Mouse (Mus musculus) stomach, embryonic 14.5 days (tissue): ENCODE measurements around the gene Usp37. TPM values are rescaled to one million over a fixed set of nuclear protein-coding genes. Genes with fewer than 3 reads are reported as not detected.

Source experiments
- ATAC-seq: fragments of 200-750 bp; cut with Nextera tagmentation; 2 replicates; pipeline ENCODE4 v1.8.0; 2017; ENCODE audit warnings: low read depth, moderate TSS enrichment; ENCODE audit not compliant: insufficient number of reproducible peaks, insufficient read depth, low FRiP score
- H3K27ac ChIP-seq: fragments of 300-500 bp; sonication (generic); 2 replicates; pipeline ENCODE4 v1.5.1; 2014; ENCODE audit warnings: mild to moderate bottlenecking, low read length, moderate library complexity, mixed read lengths
- H3K27me3 ChIP-seq: fragments of 300-500 bp; sonication (generic); 2 replicates; pipeline ENCODE4 v1.6.1; 2014; ENCODE audit warnings: low read length, control low read depth, mixed read lengths; ENCODE audit not compliant: control insufficient read depth, insufficient read depth
- H3K36me3 ChIP-seq: fragments of 300-500 bp; sonication (generic); 2 replicates; pipeline ENCODE4 v1.6.1; 2014; ENCODE audit warnings: mild to moderate bottlenecking, control low read depth, low read length, moderate library complexity, mixed read lengths; ENCODE audit not compliant: control insufficient read depth, insufficient read depth
- H3K4me1 ChIP-seq: fragments of 300-500 bp; sonication (generic); 2 replicates; pipeline ENCODE4 v1.6.1; 2014; ENCODE audit warnings: low read length, control low read depth, mixed read lengths; ENCODE audit not compliant: control insufficient read depth, insufficient read depth
- H3K4me2 ChIP-seq: fragments of 300-500 bp; sonication (generic); replicated peaks from 2 replicates; pipeline ENCODE4 v1.6.1; 2014; ENCODE audit warnings: low read depth, low read length, control low read depth
- H3K4me3 ChIP-seq: fragments of 300-500 bp; sonication (generic); 2 replicates; pipeline ENCODE4 v1.5.1; 2014; ENCODE audit warnings: low read depth, low read length, control low read depth
- H3K9ac ChIP-seq: fragments of 300-500 bp; sonication (generic); replicated peaks from 2 replicates; pipeline ENCODE4 v1.6.1; 2014; ENCODE audit warnings: low read depth, mild to moderate bottlenecking, control low read depth, low read length, moderate library complexity, mixed read lengths
- H3K9me3 ChIP-seq: fragments of 300-500 bp; sonication (generic); 2 replicates; pipeline ENCODE4 v1.6.1; 2016; ENCODE audit warnings: low read depth, low read length, control low read depth; ENCODE audit not compliant: control insufficient read depth
- WGBS: fragments of 180-500 bp; shearing (Covaris S2); extraction: QIAGEN DNeasy Blood & Tissue Kit; methylation state at CpG from one replicate; pipeline ENCODE4 v1.1.7; 2014; 5-methylcytosine and 5-hydroxymethylcytosine counted together
- polyA plus RNA-seq: library from polyadenylated mRNA; unstranded; fragments of >200 nt; fragmentation: Nextera tagmentation; extraction: Ambion mirVana; gene quantifications from 2 replicates; pipeline ENCODE4 v1.2.1, GENCODE M21; 2014

Gene Usp37
- polyA plus RNA-seq, 1 experiment from 2014 or later, result 43.0 TPM

- Histone ChIP-seq H3K27ac (peak overlapping the region; percentile 91), H3K4me1 (peaks cover 25% of the 10 kb centered on the region), H3K4me2 (peak overlapping the region; percentile 80), H3K36me3 (no peaks in the 10 kb centered on the region; the same call in 1 of the 2 replicates), H3K27me3 (no peaks in the 10 kb centered on the region), H3K9ac (peak overlapping the region; percentile 89), H3K4me3 (peak overlapping the region; percentile 93), H3K9me3 (no peaks in the 10 kb centered on the region)
- ATAC-seq, result no peak
- 1% methylated on average over 33 of the region's 34 CpGs for WGBS
Observed at GRCm38 (mm10) chr1:74506471-74506881, 37.6 kb downstream of the Usp37 start.

GRCm38 (mm10) chr1:74505721-74506464 lies 38.2 kb downstream of the Usp37 start, which contains the start of gene Cnot9:
Gene Cnot9 (plus strand): TSS chr1:74506058.
- Histone ChIP-seq H3K36me3 (no peaks in the 10 kb centered on the region; the same call in 1 of the 2 replicates), H3K27ac (peak within 1 kb of the TSS; percentile 91), H3K4me3 (peak within 1 kb of the TSS; percentile 93), H3K4me1 (peaks cover 25% of the 10 kb centered on the region), H3K27me3 (no peaks in the 10 kb centered on the region), H3K9ac (peak within 1 kb of the TSS; percentile 89), H3K4me2 (peak within 1 kb of the TSS; percentile 80), H3K9me3 (no peaks in the 10 kb centered on the region)
- peak; percentile 100 for ATAC-seq
- WGBS, result under 1% methylated on average over 64 of the region's 64 CpGs

- no peaks in the 10 kb centered on the region for H3K27me3 ChIP-seq
- H3K4me2 ChIP-seq, result peak overlapping the region; percentile 76
- no peaks in the 10 kb centered on the region; the same call in 1 of the 2 replicates for H3K36me3 ChIP-seq
- peak overlapping the region; percentile 93 for H3K4me3 ChIP-seq
- H3K27ac ChIP-seq, result 0 out of 2 replicates have a peak overlapping the region, but pooled peaks have one; percentile 18
- H3K4me1 ChIP-seq, result peaks cover 25% of the 10 kb centered on the region
- ATAC-seq, result no peak
- H3K9me3 ChIP-seq, result no peaks in the 10 kb centered on the region
- 1% methylated on average over 22 of the region's 22 CpGs for WGBS
- H3K9ac ChIP-seq, result peak overlapping the region; percentile 71
Observed at GRCm38 (mm10) chr1:74505393-74505720, 38.7 kb downstream of the Usp37 start.

GRCm38 (mm10) chr1:74501106-74501505 lies 43.0 kb downstream of the Usp37 start:
- H3K4me1 ChIP-seq, result peaks cover 5% of the 10 kb centered on the region; the same call in 1 of the 2 replicates
- no peak overlapping the region for H3K9ac ChIP-seq
- H3K27me3 ChIP-seq, result no peaks in the 10 kb centered on the region
- no peaks in the 10 kb centered on the region for H3K9me3 ChIP-seq
- no peak for ATAC-seq
- H3K27ac ChIP-seq, result no peak overlapping the region
- H3K4me2 ChIP-seq, result no peak overlapping the region
- no peaks in the 10 kb centered on the region; the same call in none of the 2 replicates for H3K36me3 ChIP-seq
- 80% methylated on average over 1 of the region's 1 CpGs for WGBS
- no peak overlapping the region for H3K4me3 ChIP-seq

DNA sequence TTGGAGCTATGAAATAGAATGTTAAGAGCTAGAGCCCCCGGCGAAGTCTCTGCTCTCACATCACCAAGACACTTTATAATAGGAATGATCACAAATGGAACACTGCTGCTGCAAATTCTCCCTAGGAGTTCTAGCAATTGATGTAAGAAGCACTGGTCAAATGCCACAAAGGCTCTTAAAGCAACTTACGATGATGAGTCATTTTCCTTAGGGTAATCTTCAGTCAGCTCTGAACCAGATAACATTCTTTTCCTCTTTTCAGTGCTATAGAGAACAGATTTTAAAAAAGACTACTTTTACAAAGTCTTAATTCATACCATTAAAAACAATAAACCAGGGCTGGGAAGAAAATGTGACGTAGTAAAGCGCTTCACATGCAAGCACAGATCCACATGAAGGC lies 58.3 kb downstream of the Usp37 start:
- 93% methylated on average over 5 of the region's 5 CpGs for WGBS
- Histone ChIP-seq H3K27me3 (no peaks in the 10 kb centered on the region), H3K9me3 (no peaks in the 10 kb centered on the region), H3K4me1 (no peaks in the 10 kb centered on the region), H3K4me3 (no peak overlapping the region), H3K27ac (no peak overlapping the region), H3K4me2 (no peak overlapping the region), H3K36me3 (peaks cover 62% of the 10 kb centered on the region), H3K9ac (no peak overlapping the region)
- no peak for ATAC-seq

DNA sequence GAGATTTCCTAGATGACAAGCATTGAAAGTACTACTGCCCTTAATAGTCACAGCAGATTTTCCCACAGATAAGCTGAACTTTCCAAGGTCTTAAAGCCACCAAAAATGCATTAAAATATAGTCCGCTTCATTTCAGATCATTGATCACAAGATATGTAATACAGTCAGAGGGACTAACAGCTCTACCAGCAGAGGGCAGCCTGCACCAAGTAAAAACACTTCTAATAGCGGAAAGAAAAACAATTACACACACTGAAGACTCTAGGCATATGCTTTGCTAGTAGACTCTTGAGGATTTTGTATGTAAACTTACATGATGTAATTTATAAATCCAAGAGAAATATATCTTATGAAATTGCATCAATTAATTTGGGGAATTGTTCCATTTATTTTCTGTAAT lies 83.8 kb downstream of the Usp37 start:
- Histone ChIP-seq H3K27ac (no peak overlapping the region), H3K4me3 (no peak overlapping the region), H3K4me1 (no peaks in the 10 kb centered on the region), H3K36me3 (peaks cover 36% of the 10 kb centered on the region), H3K4me2 (no peak overlapping the region), H3K27me3 (no peaks in the 10 kb centered on the region), H3K9me3 (no peaks in the 10 kb centered on the region), H3K9ac (no peak overlapping the region)
- ATAC-seq, result no peak
- WGBS, result 77% methylated on average over 2 of the region's 2 CpGs

DNA sequence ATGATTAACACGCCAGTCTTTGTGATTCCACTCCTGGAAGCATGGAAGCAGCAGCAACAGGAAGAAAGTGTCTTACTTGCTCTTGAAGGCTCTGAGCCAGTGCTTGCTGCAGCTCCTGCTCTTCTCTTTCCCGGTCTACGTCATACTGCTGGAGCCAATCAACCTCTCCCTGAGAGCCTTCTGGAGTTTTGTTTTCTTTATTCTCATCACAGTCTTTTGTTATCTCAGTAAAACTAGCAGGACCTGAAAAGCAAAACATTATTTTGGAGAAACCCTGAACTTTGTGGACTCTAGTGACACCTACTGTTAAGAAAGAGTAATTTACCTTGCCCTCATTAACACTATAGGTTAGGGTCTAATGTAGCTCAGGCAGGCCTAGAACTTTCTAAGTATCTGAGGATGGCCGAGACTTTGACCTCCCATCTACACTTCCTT lies 91.5 kb downstream of the Usp37 start:
- no peak overlapping the region for H3K4me3 ChIP-seq
- H3K27me3 ChIP-seq, result no peaks in the 10 kb centered on the region
- H3K9me3 ChIP-seq, result no peaks in the 10 kb centered on the region
- no peaks in the 10 kb centered on the region for H3K4me1 ChIP-seq
- H3K4me2 ChIP-seq, result no peak overlapping the region
- no peak overlapping the region for H3K27ac ChIP-seq
- peaks cover 56% of the 10 kb centered on the region for H3K36me3 ChIP-seq
- 38% methylated on average over 4 of the region's 4 CpGs for WGBS
- no peak overlapping the region for H3K9ac ChIP-seq
- ATAC-seq, result peak; percentile 67

DNA sequence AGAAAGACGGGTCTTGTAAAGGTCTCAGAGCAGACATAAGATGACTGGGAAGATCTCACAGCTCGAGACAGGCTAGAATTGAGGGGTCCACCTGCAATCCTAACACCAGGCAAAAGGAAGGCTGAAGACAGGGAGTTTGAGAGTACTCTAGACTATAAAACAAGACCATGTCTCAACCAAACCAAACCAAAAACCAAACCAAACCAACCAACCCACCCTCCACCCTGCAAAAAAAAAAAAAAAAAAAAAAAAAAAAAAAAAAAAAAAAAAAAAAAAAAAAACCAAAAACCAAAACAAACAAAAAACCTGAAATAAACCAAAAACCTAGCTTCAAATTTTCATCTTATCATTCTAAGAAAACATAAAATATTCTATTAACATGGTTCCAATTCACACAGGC lies 99.5 kb downstream of the Usp37 start:
- Histone ChIP-seq H3K27me3 (no peaks in the 10 kb centered on the region), H3K9ac (no peak overlapping the region), H3K4me2 (no peak overlapping the region), H3K9me3 (no peaks in the 10 kb centered on the region), H3K4me1 (no peaks in the 10 kb centered on the region), H3K27ac (no peak overlapping the region), H3K4me3 (no peak overlapping the region), H3K36me3 (peaks cover 51% of the 10 kb centered on the region)
- ATAC-seq, result no peak
- WGBS, result 94% methylated on average over 2 of the region's 2 CpGs
